Mouse (Mus musculus): ENCODE data around the gene Il17c.
A peak's percentile ranks its signal among the peaks of the same experiment; 100 is the strongest.

Gene Il17c

GRCm38 (mm10) chr8:122459218-122459900 is 37.5 kb downstream of the Il17c start:
- DNase-seq (ENCODE audit: low read depth, low spot score), result peak; percentile 35

DNA sequence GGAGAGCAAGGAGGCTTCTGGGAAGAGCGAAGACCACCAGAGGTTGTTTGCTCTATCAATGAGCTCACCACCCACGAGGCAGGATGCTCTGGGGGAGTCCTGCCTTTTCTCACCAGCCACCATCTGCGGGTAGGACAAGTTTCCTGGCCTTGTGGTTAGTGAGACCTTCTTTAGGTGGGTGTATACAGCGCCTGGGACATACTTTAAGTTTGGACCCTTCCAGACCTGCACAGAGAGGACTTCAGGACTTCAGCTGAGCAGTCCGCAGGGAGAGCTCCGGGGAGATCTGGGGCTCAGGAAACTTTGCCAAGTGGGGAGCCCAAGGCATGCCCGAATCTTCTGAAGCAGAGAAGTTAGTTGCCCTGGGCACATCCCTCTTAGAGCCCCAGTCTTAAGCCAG is 38.2 kb downstream of the Il17c start:
- DNase-seq (ENCODE audit: low read depth, low spot score), result no peak

DNA sequence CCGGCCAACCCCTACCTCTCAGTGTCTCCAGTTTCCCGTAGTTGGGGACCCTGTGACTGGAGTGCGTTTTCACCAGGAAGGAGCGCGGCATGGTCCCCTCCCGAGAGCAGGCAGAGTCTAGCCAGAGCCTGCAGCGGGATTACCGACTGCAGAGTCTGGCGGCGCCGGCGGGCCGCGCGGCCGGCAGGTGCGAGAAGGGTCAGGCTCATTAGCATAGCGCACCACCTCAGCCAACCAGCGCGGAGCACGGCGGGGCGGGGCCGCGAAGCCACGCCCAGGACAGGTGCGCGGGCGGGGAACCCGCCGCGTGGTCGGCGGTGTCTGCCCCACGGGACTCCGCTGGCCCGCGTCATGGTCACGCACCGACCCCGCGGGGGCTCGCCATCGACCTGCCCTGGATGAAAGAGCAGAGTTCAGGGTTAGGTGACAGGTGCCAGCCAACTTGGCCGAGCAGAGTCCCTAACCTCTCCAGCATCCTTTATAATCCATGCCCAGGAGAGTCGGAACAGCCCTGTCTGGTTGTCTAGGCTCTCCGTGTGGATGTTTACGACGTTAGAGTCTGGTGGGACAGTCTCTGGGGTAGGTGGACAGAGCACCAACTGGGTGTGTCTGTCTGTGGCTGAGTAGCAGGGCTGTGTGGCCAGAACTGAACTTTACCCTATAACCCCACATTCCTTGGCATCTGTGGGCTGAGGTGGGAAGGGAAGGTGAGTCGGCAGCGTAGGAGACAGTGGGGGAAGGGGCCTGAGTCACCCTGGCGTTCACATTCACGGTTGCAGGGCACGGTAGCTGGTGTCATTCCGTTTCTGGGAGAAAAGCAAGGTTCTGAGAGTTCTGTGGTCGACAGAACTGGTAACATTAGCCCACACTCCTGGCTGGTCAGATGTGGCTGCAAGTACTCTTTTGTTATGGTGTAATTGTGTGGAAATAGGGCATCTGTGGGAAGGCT is 39.0 kb downstream of the Il17c start, which contains the start of gene Snai3:
Gene Snai3 (minus strand): TSS at position 210 of the 949 bp plus-strand sequence.
- DNase-seq (ENCODE audit: low read depth, low spot score), result peak; percentile 66

DNA sequence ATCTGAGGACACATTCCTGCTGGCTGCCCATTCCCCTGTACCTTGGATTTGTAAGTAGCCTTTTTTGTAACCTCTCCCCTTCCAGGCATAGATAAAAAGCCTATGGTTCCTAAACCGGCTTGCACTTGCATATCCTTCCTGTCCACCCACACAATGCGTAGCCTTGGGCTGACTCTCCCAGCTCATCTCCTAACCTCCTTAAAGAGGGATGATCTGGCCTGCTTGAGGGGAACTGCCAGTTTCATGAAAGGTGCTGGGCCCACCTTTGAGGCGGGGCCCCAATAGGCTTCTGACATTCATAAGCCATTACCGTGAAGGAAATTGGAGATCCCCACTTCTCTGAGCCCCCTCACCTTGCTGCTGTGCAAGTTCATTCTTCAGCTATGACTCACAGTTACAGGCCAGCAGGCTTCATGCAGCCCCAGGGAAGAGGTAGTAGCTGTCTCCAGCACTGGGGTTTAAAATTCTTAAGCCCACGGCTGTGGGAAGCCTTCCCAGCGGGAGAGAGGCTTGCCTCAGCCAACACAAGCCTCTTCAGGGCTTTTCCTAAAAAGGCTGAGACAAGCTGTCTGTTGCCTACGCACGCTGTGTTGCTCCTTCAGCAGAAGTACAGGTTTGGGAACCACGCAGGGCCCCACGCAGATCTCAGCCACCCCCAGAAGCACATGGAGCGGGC is 39.8 kb downstream of the Il17c start:
- DNase-seq (ENCODE audit: low read depth, low spot score), result peak; percentile 94

GRCm38 (mm10) chr8:122462510-122462909 is 40.7 kb downstream of the Il17c start:
- DNase-seq (ENCODE audit: low read depth, low spot score), result no peak

DNA sequence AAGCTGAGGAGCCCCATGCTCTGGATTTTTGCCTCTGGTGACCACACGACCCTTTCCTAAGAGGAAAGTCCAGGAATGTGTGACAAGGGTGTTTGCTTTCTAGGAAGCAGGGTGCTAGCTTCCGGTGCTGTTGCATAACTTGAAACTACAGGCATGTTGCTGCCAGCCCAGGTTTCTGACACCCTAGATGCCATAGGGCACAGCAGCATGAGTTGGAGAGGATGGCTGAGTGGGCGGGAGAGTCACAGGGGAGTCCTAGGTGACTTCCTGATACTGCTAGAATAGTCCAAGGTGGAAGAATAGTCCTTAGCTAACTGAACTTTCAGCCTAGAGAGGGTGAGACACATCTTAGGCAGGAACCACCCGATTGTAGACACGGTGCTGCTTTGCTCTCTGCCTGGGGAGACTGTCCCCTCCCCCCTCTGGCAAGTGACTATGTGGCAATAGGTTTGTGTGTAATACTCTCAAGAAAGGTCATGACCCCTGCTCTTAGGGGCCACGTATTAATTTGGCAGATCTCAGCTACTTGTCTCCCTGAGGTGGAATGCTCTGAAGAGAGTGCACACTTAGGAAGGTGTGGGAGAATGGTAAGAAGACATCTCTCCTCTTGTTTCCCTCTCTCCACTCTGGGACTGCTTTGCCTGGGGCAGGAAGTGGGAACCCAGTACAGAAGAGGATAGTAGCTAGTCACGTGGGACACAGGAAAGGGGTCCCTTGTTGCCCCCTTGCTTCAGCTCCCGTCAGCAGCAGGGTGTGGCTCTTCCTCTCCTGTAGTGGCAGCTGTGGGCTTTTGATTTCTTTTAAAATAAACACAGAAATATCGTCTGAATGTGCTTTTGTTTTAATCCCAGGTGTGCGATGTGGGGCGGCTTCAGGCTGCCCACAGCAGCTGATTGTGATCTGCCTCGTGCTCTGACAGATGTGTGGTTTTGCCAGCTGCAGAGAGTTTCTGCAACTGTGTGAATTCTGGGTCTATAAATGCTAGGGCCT is 42.1 kb downstream of the Il17c start:
- no peak for DNase-seq (ENCODE audit: low read depth, low spot score)

GRCm38 (mm10) chr8:122464985-122465384 is 43.2 kb downstream of the Il17c start:
- DNase-seq (ENCODE audit: low read depth, low spot score), result no peak

GRCm38 (mm10) chr8:122467816-122468215 is 46.0 kb downstream of the Il17c start:
- DNase-seq (ENCODE audit: low read depth, low spot score), result peak; percentile 24

DNA sequence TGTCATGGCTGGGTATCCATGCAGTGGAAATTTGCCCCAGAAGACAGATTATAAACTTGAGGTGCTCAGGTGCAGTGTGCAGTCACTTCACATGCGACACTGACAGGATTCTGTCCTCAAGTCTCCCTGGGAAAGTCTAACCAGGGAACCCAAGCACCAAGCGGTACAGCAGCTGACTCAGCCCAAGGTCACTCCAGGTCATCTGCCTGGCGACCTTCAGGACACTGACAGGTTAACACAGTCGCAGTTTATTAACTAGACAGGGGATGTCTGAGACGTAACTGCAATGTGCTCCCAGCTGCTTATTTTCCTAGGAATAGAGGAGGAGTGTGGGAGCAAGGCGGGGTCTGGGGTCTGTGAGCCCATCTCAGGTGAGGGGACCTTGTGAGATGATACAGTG is 47.6 kb downstream of the Il17c start:
- no peak for DNase-seq (ENCODE audit: low read depth, low spot score)

- DNase-seq (ENCODE audit: low read depth, low spot score), result no peak
Observed at GRCm38 (mm10) chr8:122469965-122470364, 48.1 kb downstream of the Il17c start.

- DNase-seq (ENCODE audit: low read depth, low spot score), result no peak
Observed at GRCm38 (mm10) chr8:122470691-122471090, 48.9 kb downstream of the Il17c start.

All from brain, adult 2 months (tissue).